Mouse (Mus musculus) E14TG2a.4 (cell line): ENCODE data around the gene Slc4a7.
"Not testable (repeated sequence)": the region's sequence is repeated elsewhere in the genome, so short reads cannot be mapped to it uniquely, and the experiment has no call there.

Experiments used
- H3K27me3 ChIP-seq: 2 replicates; pipeline ENCODE4 v1.6.1; 2014; ENCODE audit warnings: low read length, control low read depth; ENCODE audit not compliant: insufficient read depth
- H3K36me3 ChIP-seq: 2 replicates; pipeline ENCODE4 v1.6.1; 2014; ENCODE audit warnings: low read length, control low read depth; ENCODE audit not compliant: insufficient read depth
- H3K4me1 ChIP-seq: replicated peaks from 2 replicates; pipeline ENCODE4 v1.6.1; 2014; ENCODE audit warnings: low read depth, low read length, control low read depth
- H3K4me3 ChIP-seq: replicated peaks from 2 replicates; pipeline ENCODE4 v1.5.1; 2014; ENCODE audit warnings: mild to moderate bottlenecking, low read length
- H3K9me3 ChIP-seq: 2 replicates; pipeline ENCODE4 v1.6.1; 2014; ENCODE audit warnings: low read length, control low read depth
- CTCF ChIP-seq: conservative IDR thresholded peaks from 2 replicates; pipeline ENCODE4 v1.5.1; 2014; ENCODE audit warnings: low read length
- NANOG ChIP-seq: IDR thresholded peaks from 2 replicates; pipeline ENCODE4 v1.6.1; 2014; ENCODE audit warnings: borderline replicate concordance, low read length, mixed read lengths
- POU5F1 ChIP-seq: IDR thresholded peaks from 2 replicates; pipeline ENCODE4 v1.6.1; 2014; ENCODE audit warnings: low read length, borderline replicate concordance

Gene Slc4a7

GRCm38 (mm10) chr14:14784223-14784622 is 82.1 kb downstream of the Slc4a7 start:
- no peaks in the 10 kb centered on the region for H3K27me3 ChIP-seq
- no peaks in the 10 kb centered on the region for H3K4me1 ChIP-seq

GRCm38 (mm10) chr14:14786979-14787378 is 84.9 kb downstream of the Slc4a7 start:
- H3K27me3 ChIP-seq: no peaks in the 10 kb centered on the region
- peaks cover 32% of the 10 kb centered on the region for H3K36me3 ChIP-seq
- H3K4me3 ChIP-seq: no peak overlapping the region
- no peaks in the 10 kb centered on the region for H3K4me1 ChIP-seq
- no peaks in the 10 kb centered on the region for H3K9me3 ChIP-seq
- TF ChIP-seq CTCF: no peak
- TF ChIP-seq POU5F1: no peak
- TF ChIP-seq NANOG: no peak

More at GRCm38 (mm10) chr14:14784223-14784622, 82.1 kb downstream of the Slc4a7 start:
- no peaks in the 10 kb centered on the region for H3K9me3 ChIP-seq
- no peak overlapping the region for H3K4me3 ChIP-seq
- TF ChIP-seq CTCF: no peak
- TF ChIP-seq POU5F1: no peak
- TF ChIP-seq NANOG: no peak
- H3K36me3 ChIP-seq: peaks cover 25% of the 10 kb centered on the region

GRCm38 (mm10) chr14:14789840-14790470 is 87.9 kb downstream of the Slc4a7 start:
- H3K4me3 ChIP-seq: no peak overlapping the region
- no peaks in the 10 kb centered on the region for H3K4me1 ChIP-seq
- no peaks in the 10 kb centered on the region for H3K27me3 ChIP-seq
- H3K36me3 ChIP-seq: peaks cover 29% of the 10 kb centered on the region
- TF ChIP-seq CTCF (no peak), POU5F1 (no peak), NANOG (no peak)
- no peaks in the 10 kb centered on the region for H3K9me3 ChIP-seq

- no peak for TF ChIP-seq NANOG
- no peak for TF ChIP-seq POU5F1
- no peak for TF ChIP-seq CTCF
- Histone ChIP-seq H3K9me3 (no peaks in the 10 kb centered on the region), H3K4me3 (no peak overlapping the region), H3K36me3 (0 out of 2 replicates have a peak, but pooled peaks cover 2% of the 10 kb centered on the region), H3K27me3 (no peaks in the 10 kb centered on the region), H3K4me1 (peaks cover 7% of the 10 kb centered on the region; the same call in 1 of the 2 replicates)
Observed at GRCm38 (mm10) chr14:14799861-14800260, 97.8 kb downstream of the Slc4a7 start.

- H3K4me1 ChIP-seq: peaks cover 7% of the 10 kb centered on the region; the same call in 1 of the 2 replicates
- no peaks in the 10 kb centered on the region for H3K9me3 ChIP-seq
- H3K27me3 ChIP-seq: no peaks in the 10 kb centered on the region
- H3K4me3 ChIP-seq: no peak overlapping the region
- H3K36me3 ChIP-seq: 0 out of 2 replicates have a peak, but pooled peaks cover 2% of the 10 kb centered on the region
- TF ChIP-seq CTCF (no peak), NANOG (no peak), POU5F1 (no peak)
Observed at GRCm38 (mm10) chr14:14800332-14800731, 98.3 kb downstream of the Slc4a7 start.

- H3K4me3 ChIP-seq: no peak overlapping the region
- peaks cover 7% of the 10 kb centered on the region; the same call in 1 of the 2 replicates for H3K4me1 ChIP-seq
- no peaks in the 10 kb centered on the region for H3K27me3 ChIP-seq
- TF ChIP-seq NANOG (no peak), POU5F1 (no peak), CTCF (no peak)
- no peaks in the 10 kb centered on the region for H3K9me3 ChIP-seq
- H3K36me3 ChIP-seq: 0 out of 2 replicates have a peak, but pooled peaks cover 2% of the 10 kb centered on the region
Observed at GRCm38 (mm10) chr14:14800810-14801209, 98.7 kb downstream of the Slc4a7 start.

- not testable (repeated sequence) for H3K27me3 ChIP-seq, H3K36me3 ChIP-seq, H3K4me1 ChIP-seq, H3K9me3 ChIP-seq
- H3K4me3 ChIP-seq: peak within 1 kb of the TSS; percentile 53
Observed at GRCm38 (mm10) chr14:14803115-14803514, 101.0 kb downstream of the Slc4a7 start, which contains the start of gene Nek10. TSS of gene Nek10 (plus strand) at chr14:14803415.

- Histone ChIP-seq H3K9me3 (no peaks in the 10 kb centered on the region), H3K36me3 (0 out of 2 replicates have a peak, but pooled peaks cover under 1% of the 10 kb centered on the region), H3K4me1 (peaks cover 7% of the 10 kb centered on the region; the same call in 1 of the 2 replicates), H3K27me3 (no peaks in the 10 kb centered on the region), H3K4me3 (peak overlapping the region; percentile 53)
- TF ChIP-seq NANOG (no peak), POU5F1 (no peak), CTCF (no peak)
Observed at GRCm38 (mm10) chr14:14803921-14804517, 101.9 kb downstream of the Slc4a7 start.
